Mouse (Mus musculus): ENCODE results near the gene Tmem56.

Gene Tmem56

DNA sequence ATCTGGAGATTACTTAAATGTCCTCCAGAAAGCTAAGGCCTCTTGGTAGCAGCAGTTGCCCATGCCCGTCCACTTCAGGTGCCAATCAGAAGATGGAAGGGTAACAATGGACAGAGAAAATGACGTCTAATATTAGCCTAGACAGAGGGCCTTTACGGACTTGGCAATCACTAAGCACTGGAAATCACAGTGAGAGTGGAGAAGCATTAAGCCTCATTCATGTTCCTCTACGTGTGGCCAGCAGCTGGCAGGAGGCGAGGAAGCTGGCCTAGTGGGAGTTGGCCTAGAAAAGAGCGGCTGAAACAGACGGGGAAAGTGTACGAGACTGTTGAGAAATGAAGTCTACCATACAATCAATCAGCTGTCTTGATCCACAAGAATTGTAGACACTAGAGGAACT, 43.8 kb downstream of the Tmem56 start:
- no peak for DNase-seq

- no peak for DNase-seq
These were observed 58.1 kb downstream of the Tmem56 start for GRCm38 (mm10) chr3:121224763-121225162.

- DNase-seq: no peak
These were observed 58.7 kb downstream of the Tmem56 start for GRCm38 (mm10) chr3:121224185-121224584.

DNA sequence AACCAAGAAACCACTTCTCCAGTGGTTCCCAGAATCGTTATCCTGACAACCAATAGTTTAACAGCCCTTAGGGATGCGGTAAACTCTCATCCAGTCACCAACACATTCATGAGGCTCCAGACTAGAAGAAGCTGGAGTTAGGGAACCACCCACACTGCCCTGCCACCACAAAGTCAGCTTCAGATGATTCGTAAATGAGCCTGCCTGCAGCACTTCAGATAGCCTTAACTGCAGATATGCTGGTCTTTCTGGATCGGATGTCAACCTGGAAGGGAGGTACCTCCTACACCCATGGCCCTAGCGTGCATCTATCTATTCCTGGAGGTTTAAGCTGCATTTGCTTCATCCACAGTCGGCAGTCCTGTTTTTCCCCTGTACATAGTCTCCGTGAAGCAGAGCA, 60.9 kb downstream of the Tmem56 start:
- DNase-seq: no peak

- DNase-seq: no peak
These were observed 65.9 kb downstream of the Tmem56 start for GRCm38 (mm10) chr3:121217011-121217410.

GRCm38 (mm10) chr3:121213501-121213900, 69.4 kb downstream of the Tmem56 start:
- DNase-seq: no peak

DNA sequence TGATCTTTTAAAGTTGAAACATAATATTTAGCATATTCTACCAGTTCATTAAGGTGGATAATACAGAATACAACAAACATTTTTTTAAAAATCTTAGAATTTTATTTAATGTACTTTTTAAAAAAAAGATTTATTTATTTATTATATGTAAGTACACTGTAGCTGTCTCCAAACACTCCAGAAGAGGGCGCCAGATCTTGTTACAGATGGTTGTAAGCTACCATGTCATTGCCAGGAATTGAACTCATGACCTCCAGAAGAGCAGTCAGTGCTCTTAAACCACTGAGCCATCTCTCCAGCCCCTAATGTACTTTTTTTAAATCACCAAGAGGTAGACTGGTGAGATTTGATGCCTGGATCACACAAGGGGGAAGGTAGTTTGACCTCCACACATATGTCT, 70.7 kb downstream of the Tmem56 start:
- DNase-seq: no peak

- DNase-seq: no peak
These were observed 73.9 kb downstream of the Tmem56 start for GRCm38 (mm10) chr3:121208994-121209393.

GRCm38 (mm10) chr3:121206202-121206882, 76.6 kb downstream of the Tmem56 start:
- no peak for DNase-seq

DNA sequence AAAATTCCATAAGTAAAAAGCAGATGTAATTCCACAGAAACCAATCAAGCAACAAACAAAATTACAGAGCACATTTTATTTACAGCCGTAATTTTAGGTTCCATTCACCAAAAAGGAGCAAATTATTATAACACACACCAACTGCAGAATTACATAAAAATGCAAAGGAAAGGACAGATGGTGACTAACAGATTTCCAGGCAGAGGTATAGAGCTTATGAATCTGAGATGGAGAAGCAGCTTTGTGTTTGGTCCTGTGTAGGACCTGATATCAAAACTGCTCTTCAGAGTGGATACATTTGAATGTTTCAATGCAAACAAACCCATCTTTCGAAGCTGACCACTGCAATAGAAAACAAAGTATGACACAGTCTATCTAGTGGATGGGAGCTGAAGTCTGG, 80.3 kb downstream of the Tmem56 start:
- no peak for DNase-seq

DNA sequence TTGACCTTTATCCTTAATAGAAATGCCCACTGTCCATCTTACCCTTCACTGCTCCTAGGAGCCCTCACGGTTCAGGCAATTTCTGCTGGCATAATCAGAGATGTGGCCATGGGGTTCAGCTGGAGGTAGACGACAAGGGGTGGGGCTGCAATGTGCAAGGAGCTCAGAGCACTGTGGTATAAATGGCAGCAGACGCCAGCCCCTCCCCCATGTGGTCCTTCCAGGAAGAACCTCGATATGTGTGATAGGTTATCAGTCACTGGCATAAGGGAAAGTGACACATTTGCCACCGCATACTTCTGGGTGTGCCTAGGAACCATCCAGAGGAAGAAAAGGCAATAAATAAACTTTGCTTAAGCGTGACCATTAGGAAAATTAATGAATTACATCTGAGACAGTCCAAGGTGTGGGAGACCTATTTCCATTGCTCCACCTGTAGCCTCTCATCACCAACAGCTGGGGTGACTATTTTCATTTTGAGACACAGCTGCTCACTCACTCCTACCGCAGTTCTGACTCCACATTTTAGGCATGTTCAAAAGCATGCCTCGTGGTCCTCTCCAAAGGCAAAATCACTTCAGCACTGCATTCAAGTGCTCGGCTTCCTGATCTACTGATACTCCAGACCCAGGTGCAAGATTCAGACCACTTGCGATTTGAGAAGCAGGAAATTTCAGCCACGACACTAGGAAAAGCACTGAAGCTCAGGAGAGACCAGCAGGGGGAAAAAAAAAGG, 81.7 kb downstream of the Tmem56 start:
- DNase-seq: peak; percentile 27 to 34

DNA sequence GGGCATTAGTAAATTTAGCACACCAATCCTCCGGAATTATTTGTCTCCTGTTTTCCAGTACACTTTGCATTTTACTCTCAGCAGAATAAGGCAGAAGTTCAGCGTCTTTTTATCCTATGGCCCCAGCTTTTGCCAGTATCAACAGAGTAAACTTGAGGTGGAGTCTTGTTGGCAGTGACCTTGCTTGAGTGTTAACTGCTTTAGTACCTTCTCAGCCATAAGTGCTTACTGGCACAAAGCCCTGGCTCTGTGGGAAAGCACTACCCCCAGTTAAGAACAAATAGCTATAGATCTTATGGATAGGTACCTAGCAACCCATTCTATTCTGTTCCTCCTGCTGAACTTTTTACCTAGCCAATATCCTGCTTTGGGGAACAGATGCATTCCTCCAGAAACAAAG, 93.7 kb downstream of the Tmem56 start:
- DNase-seq: peak; percentile 56 to 61

DNA sequence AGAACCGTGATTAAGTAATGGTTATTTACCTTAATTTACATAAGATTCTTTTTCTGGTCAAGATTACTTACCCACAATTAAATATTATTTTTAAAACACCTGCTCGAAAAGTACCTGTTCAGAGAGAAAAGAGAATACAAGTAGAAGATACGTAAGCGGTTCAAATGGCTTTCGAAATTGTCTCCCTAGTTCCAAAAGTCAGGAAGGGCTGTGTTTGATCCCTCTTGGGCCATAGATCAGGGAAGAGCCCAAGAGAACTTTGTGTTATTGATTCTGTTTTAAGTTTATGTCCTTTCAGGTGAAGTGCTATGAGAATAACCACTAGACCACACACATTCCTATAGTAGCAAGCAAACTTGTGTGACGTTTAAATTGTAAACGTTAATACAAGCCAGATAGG, 95.4 kb downstream of the Tmem56 start:
- DNase-seq: no peak

- DNase-seq: peak in 1 of 2 experiments; percentile 62
These were observed 96.0 kb downstream of the Tmem56 start for GRCm38 (mm10) chr3:121186925-121187324.

- DNase-seq: peak; percentile 22 to 43
These were observed 97.7 kb downstream of the Tmem56 start for GRCm38 (mm10) chr3:121185197-121185596.

DNA sequence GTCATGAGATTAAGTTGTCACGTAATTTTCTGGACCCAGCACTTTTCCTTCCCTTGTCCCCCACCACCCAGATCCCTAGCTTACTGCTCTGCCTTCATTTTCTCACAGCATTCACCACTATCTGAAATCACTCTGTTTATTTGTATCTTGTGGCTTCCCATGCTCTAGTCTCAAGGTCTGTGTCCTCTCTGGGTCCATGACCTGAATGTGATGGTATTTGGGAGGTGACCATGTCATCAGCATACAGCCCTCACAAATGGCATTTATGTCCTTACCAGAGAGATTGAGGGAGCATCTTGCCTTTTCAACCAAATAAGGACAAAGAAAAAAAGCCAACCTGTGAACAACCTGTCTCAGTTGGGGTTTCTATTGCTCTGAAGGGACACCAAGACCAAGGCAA, 106.9 kb downstream of the Tmem56 start:
- DNase-seq: no peak

GRCm38 (mm10) chr3:121174248-121174945, 108.5 kb downstream of the Tmem56 start:
- DNase-seq: no peak

DNA sequence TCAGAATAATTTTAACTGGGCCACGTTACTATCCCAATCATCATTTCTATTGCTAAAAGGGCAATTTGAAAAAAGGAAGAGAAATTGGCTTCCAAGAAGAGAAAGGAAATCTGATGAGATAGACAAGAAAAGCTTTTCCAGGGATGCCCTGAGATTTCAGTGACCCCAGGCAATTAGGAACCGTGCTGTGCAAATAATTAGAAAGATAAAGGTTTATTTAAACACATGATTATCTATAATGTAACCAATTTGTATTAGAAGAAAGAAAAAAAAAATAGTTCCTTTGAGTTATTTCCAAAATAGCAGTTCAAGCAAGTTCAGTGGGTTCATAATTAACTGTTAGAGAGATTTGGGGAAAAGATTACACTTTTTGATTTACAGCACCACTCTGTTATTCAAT, 110.2 kb downstream of the Tmem56 start:
- DNase-seq: no peak

DNA sequence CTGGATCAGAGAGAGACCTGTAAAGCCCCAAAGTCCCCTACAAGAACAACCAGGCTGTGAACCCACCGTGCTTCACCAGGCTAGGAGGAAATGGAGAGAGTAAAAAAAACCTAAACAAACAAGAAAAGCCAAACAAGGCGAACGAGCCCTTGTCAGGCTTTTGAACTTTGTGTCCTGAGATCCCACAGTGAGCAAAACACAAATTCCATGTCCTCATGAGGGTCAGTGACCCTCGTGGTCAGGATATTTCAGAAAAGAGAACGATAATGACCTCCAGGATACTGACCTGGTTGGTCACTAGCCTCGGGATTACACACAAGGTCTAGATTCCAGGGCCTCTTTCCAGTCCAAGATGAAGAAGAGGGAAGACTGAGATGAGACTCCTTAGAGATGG, 111.0 kb downstream of the Tmem56 start:
- no peak for DNase-seq

DNA sequence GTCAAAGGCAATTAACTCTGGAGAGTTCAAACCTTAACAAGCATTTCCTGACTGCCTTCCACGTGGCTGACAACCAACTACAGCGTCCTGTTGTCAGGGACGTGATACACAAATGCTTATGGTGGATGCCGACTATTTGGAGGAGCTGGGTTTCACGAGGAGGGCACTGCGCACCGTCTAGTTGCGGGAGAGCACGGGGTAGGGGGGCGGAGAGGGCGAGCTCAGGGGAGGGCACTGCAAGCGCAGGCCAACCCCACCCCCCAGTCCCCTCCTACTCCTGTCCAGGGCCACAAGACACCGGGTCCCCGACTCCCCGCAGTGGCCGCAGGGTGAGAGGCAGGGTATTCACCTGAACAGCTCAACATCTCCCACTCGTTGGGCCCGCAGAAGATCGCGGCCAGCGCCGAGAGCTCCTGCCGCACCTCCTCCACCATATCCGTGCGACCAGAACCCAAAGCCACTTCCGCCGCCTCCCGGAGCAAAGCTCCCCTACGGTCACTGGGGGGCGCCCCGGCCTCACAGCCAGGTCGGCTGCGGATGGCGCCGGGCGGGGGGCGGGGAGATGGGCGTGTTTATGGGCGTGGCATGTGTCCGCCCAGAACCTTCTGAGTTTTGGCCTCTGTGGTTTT, 111.5 kb downstream of the Tmem56 start, which contains the start of gene Rwdd3:
TSS of gene Rwdd3 (minus strand) at position 453 of the 629 bp plus-strand sequence.
- peak; percentile 88 to 89 for DNase-seq

GRCm38 (mm10) chr3:121170631-121171030, 112.3 kb downstream of the Tmem56 start:
- no peak for DNase-seq

DNA sequence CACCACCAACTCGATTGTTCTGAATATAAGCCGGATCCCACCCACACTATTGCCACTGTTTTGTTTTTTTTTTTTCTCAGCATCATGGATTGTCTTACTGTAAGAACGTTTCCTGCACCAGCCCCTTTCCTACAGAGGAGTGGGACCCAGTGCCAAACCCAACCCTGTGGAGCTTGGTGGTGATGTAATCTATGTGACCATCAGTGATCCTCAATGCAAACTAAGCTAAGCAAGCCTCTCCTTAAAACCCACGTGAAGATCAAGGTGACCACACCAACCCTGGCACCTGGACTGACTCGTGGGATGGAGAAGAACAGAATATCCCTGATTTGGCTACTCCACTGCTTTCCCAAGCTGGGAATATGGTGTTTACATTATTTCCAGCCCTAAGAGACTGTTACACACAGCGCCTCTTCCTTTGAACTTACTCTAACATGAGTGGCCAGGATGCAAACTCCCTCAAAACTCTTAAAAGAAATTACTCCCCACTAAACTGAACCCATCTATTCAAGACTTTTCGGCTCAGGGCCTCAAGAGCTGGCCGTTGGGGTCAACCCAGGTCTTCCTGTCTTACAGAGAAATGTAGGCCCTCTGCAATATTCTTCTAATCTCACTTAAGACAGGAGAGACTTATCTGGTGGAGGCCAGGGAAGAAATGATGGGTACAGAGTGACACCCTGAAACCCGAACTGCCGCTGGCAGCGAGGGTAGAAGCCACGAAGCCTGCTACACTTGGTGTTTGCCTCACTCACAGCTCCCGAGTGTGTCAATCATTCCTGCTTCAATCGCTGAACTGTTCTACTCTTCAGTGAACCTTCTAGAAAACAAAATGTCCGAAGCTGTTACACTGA, 113.6 kb downstream of the Tmem56 start:
- DNase-seq: no peak

All from lung, adult 18-20 months (tissue).